Mouse (Mus musculus) E14TG2a.4 (cell line): Measurements from ENCODE around the gene Tor1aip2.

Experiments used
- CTCF ChIP-seq: conservative IDR thresholded peaks from 2 replicates; pipeline ENCODE4 v1.5.1; 2014; ENCODE audit warnings: low read length
- NANOG ChIP-seq: IDR thresholded peaks from 2 replicates; pipeline ENCODE4 v1.6.1; 2014; ENCODE audit warnings: borderline replicate concordance, low read length, mixed read lengths
- POU5F1 ChIP-seq: IDR thresholded peaks from 2 replicates; pipeline ENCODE4 v1.6.1; 2014; ENCODE audit warnings: low read length, borderline replicate concordance

DNA sequence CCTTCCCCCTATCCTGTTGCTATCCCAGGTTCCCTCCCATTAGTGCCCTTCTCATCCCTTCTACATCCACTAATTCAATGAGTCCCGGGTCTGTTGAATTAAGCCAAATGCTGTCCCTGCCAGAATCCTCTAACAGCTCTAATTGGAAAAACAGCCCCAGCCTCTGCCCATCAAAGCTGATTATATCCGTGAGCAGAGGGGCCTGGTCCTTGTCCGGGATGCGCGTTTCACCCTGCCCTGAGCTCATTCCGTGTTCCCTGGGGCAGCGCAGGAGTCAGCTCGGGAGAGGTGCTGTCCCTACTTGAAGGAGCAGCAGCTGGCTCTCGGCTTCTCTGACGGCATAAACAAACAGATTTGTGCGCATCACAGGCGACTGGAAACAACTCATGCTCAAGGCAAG, 76.5 kb downstream of the Tor1aip2 start:
- TF ChIP-seq CTCF, result no peak
- no peak for TF ChIP-seq NANOG
- TF ChIP-seq POU5F1, result no peak
